24 mouse cellular contexts compared by ENCODE assay signal in the genomic region with DNA sequence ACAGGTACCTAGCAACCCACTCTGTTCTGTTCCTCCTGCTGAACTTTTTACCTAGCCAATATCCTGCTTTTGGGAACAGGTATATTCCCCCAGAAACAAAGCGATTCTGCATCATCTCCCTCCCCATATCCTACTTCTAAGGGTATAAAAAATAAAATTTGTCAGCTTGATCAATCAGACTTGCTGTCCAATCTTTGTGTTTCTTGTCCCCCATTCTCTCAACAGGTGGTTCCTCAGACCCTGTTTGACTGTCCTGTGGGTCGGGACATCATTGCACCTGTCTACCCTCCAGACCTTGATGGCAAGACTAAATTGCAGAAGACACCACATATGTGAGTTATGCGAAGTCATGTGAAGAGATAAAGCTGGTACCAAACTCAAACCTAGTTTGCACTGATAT. TPM values are rescaled to one million over a fixed set of nuclear protein-coding genes. Genes with fewer than 3 reads are reported as not detected.
DNase-seq lines count a peak whose midpoint lies in the region; ATAC-seq and TF ChIP-seq lines count a peak whose summit lies in the region.
"Had no signal": no experiment of that assay in that cellular context is flagged by ENCODE, and none has a peak within 500 bp of the region (broad histone marks: within the 10 kb centered on the region; RNA-seq: fewer than 3 reads in every experiment).

No protein-coding gene starts in this region.

- no peak overlapping the region for H3K9ac ChIP-seq in kidney, postnatal 0 days (ENCODE audit: low read depth, low read length)
- no peak overlapping the region for H3K9ac ChIP-seq in MEL (ENCODE audit: control insufficient read depth, low read depth, low read length, poor library complexity, severe bottlenecking)
- no peak overlapping the region for H3K9ac ChIP-seq in kidney, embryonic 16.5 days (replicated peaks; ENCODE audit: low read length)
- H3K9ac ChIP-seq: forebrain, embryonic 12.5 days; neural tube, embryonic 12.5 days had no signal

- no peak for ATAC-seq in kidney, postnatal 0 days (replicated peaks; ENCODE audit: low FRiP score, low read depth)
- no peak for ATAC-seq in kidney, embryonic 16.5 days (ENCODE audit: low FRiP score, low TSS enrichment)

- no peak overlapping the region for H3K4me2 ChIP-seq in kidney, postnatal 0 days (ENCODE audit: low read length)
- H3K4me2 ChIP-seq in kidney, embryonic 16.5 days (replicated peaks; ENCODE audit: low read depth, low read length) = no peak overlapping the region
- H3K4me2 ChIP-seq: forebrain, embryonic 12.5 days; neural tube, embryonic 12.5 days had no signal

- no peaks in the 10 kb centered on the region for H3K27me3 ChIP-seq in kidney, postnatal 0 days (ENCODE audit: insufficient read depth, low read length)
- H3K27me3 ChIP-seq in MEL (ENCODE audit: control insufficient read depth in 1 of 2, insufficient read depth in 2 of 2, low read length in 2 of 2) = no peaks in the 10 kb centered on the region
- no peaks in the 10 kb centered on the region for H3K27me3 ChIP-seq in kidney, embryonic 16.5 days (ENCODE audit: insufficient read depth, low read length)
- H3K27me3 ChIP-seq: CH12.LX; forebrain, embryonic 12.5 days; neural tube, embryonic 12.5 days had no signal

- no peaks in the 10 kb centered on the region for H3K79me2 ChIP-seq in MEL (ENCODE audit: control insufficient read depth, insufficient read depth, low read length, poor library complexity)

- no peaks in the 10 kb centered on the region for H3K4me1 ChIP-seq in kidney, postnatal 0 days (replicated peaks; ENCODE audit: insufficient read depth, low read length)
- no peaks in the 10 kb centered on the region for H3K4me1 ChIP-seq in MEL (ENCODE audit: control insufficient read depth in 1 of 2, insufficient read depth in 2 of 2, low read length in 2 of 2)
- H3K4me1 ChIP-seq in kidney, embryonic 16.5 days (ENCODE audit: insufficient read depth, low read length) = no peaks in the 10 kb centered on the region
- H3K4me1 ChIP-seq: forebrain, embryonic 12.5 days; heart, embryonic 10.5 days; neural tube, embryonic 12.5 days had no signal

- peak; percentile 17 for DNase-seq in embryo, embryonic 11 days
- no peak for DNase-seq in embryo, embryonic 9.5 days (ENCODE audit: extremely low spot score)
- peak; percentile 4 for DNase-seq in kidney, postnatal 0 days (ENCODE audit: low spot score)
- no peak for DNase-seq in kidney, postnatal 25 days
- peak; percentile 46 for DNase-seq in MEL (ENCODE audit: low read depth, low spot score)
- peak; percentile 57 for DNase-seq in retina, embryonic 14.5 days (ENCODE audit: low spot score)
- DNase-seq: adrenal gland, adult 2 months; cerebellum, adult 9-11 months; gastrocnemius, postnatal 36 days; kidney, adult 11 months; kidney, postnatal 36 days; left cerebral cortex, postnatal 4 days; liver; lung, adult 18-20 months; lung, postnatal 36 days; thymus, postnatal 14 days had no signal

- TF ChIP-seq EP300 in MEL (IDR thresholded peaks at IDR 0.05; ENCODE audit: low read depth in 1 of 2, low read length in 2 of 2) = no peak

- WGBS in kidney, postnatal 0 days = 86% methylated on average over 3 of the region's 3 CpGs
- 82% methylated on average over 3 of the region's 3 CpGs for WGBS in kidney, embryonic 16.5 days

- no peaks in the 10 kb centered on the region for H3K9me3 ChIP-seq in kidney, postnatal 0 days (replicated peaks; ENCODE audit: low read length)
- no peaks in the 10 kb centered on the region; the same call in 1 of the 2 replicates for H3K9me3 ChIP-seq in MEL (replicated peaks; ENCODE audit: insufficient read depth, low read length)
- peaks cover 3% of the 10 kb centered on the region; the same call in 1 of the 2 replicates for H3K9me3 ChIP-seq in kidney, embryonic 16.5 days (ENCODE audit: low read length)
- H3K9me3 ChIP-seq: forebrain, embryonic 12.5 days; heart, embryonic 10.5 days had no signal

- no peak overlapping the region for H3K4me3 ChIP-seq in kidney, postnatal 0 days (replicated peaks; ENCODE audit: low read depth, low read length)
- H3K4me3 ChIP-seq in MEL (ENCODE audit: control insufficient read depth in 1 of 2, insufficient read depth in 1 of 2, low read depth in 2 of 2, low read length in 2 of 2) = no peak overlapping the region
- no peak overlapping the region for H3K4me3 ChIP-seq in kidney, embryonic 16.5 days (ENCODE audit: low read length)
- H3K4me3 ChIP-seq: forebrain, embryonic 12.5 days; heart, embryonic 10.5 days; left cerebral cortex, adult 2 months; neural tube, embryonic 12.5 days had no signal

- TF ChIP-seq CTCF in kidney, postnatal 0 days (IDR thresholded peaks at IDR 0.05; ENCODE audit: low read depth) = no peak
- no peak for TF ChIP-seq CTCF in MEL (IDR thresholded peaks at IDR 0.05 in 2 of 3, conservative IDR thresholded peaks at IDR 0.05 in 1 of 3; ENCODE audit: control insufficient read depth in 1 of 3, insufficient read depth in 1 of 3, low read depth in 2 of 3, low read length in 3 of 3, poor library complexity in 1 of 3, severe bottlenecking in 1 of 3)

- no peaks in the 10 kb centered on the region for H3K36me3 ChIP-seq in kidney, postnatal 0 days (ENCODE audit: insufficient read depth, low read length)
- no peaks in the 10 kb centered on the region for H3K36me3 ChIP-seq in MEL (ENCODE audit: control insufficient read depth in 1 of 2, insufficient read depth in 2 of 2, low read length in 2 of 2)
- no peaks in the 10 kb centered on the region for H3K36me3 ChIP-seq in kidney, embryonic 16.5 days (ENCODE audit: insufficient read depth, low read length)
- H3K36me3 ChIP-seq: forebrain, embryonic 12.5 days; heart, embryonic 10.5 days; neural tube, embryonic 12.5 days had no signal

- TF ChIP-seq POLR2A in MEL (IDR thresholded peaks at IDR 0.05; ENCODE audit: control insufficient read depth in 1 of 2, insufficient read depth in 1 of 2, low read depth in 1 of 2, low read length in 2 of 2, poor library complexity in 1 of 2) = no peak

- no peak for TF ChIP-seq RAD21 in MEL (IDR thresholded peaks at IDR 0.05; ENCODE audit: low read depth, low read length)

- H3K27ac ChIP-seq in kidney, postnatal 0 days = no peak overlapping the region
- H3K27ac ChIP-seq in MEL (ENCODE audit: control insufficient read depth, low read depth, low read length) = no peak overlapping the region
- H3K27ac ChIP-seq in kidney, embryonic 16.5 days (ENCODE audit: low read length) = no peak overlapping the region
- H3K27ac ChIP-seq: forebrain, embryonic 12.5 days; heart, embryonic 10.5 days; left cerebral cortex, adult 2 months; neural tube, embryonic 12.5 days had no signal

TF ChIP-seq in MEL, 35 proteins besides CTCF, POLR2A, EP300 and RAD21:
- TF ChIP-seq NELFE (IDR thresholded peaks at IDR 0.05; ENCODE audit: low read depth, low read length) = no peak
- no peak for TF ChIP-seq POLR2AphosphoS2 (IDR thresholded peaks at IDR 0.05; ENCODE audit: low read length)
- no peak for TF ChIP-seq ZNF384 (IDR thresholded peaks at IDR 0.05; ENCODE audit: low read depth, low read length)
- no peak for TF ChIP-seq CHD2 (IDR thresholded peaks at IDR 0.05; ENCODE audit: low read length)
- no peak for TF ChIP-seq MYC (IDR thresholded peaks at IDR 0.05; ENCODE audit: low read depth, low read length)

RNA-seq across cellular contexts. Expression of a gene that starts 48.3 kb away (rescaled TPM):
- 1.1 and 1.2 TPM in 2 replicates for polyA plus RNA-seq in kidney, postnatal 0 days (2015; fragmentation: Nextera tagmentation; extraction: Ambion mirVana)
- total RNA-seq in MEL (2012; rRNA removed) = 13.4 and 15.9 TPM in 2 replicates
- polyA plus RNA-seq in MEL (2012; ENCODE audit: insufficient read depth in 1 of 2, insufficient read length in 2 of 2, low read depth in 1 of 2, low replicate concordance in 2 of 2, missing spikeins in 1 of 2) = 10 to 100 TPM in 1 of 2 experiments, not detected in 1; 19.8 TPM
- polyA plus RNA-seq in kidney, embryonic 16.5 days (2015; fragmentation: Nextera tagmentation; extraction: Ambion mirVana) = 4.9 and 5.7 TPM in 2 replicates
- total RNA-seq: adrenal gland, adult 2 months; CH12.LX; gastrocnemius, postnatal 36 days; left cerebral cortex, adult 2 months; left cerebral cortex, postnatal 4 days had no signal
- polyA plus RNA-seq: adrenal gland, adult 2 months; small intestine, adult 2 months; testis, adult 2 months had no signal

Comparison
In these comparisons a context has a peak if more than half of its experiments do, and no peak if none do; other contexts are left out.
1. DNase-seq: peak in embryo, embryonic 11 days (single experiment), kidney, postnatal 0 days (single experiment), MEL (single experiment) and retina, embryonic 14.5 days (single experiment); none in embryo, embryonic 9.5 days (single experiment) and kidney, postnatal 25 days (0 of 2).